Mouse (Mus musculus): ENCODE results near the gene Ift122. TPM values are rescaled to one million over a fixed set of nuclear protein-coding genes. Genes with fewer than 3 reads are reported as not detected.

Ift122 gene
- total RNA-seq, 2 experiments from 2014 or later, result 16.3 to 16.7 TPM

Other genes starting within 250 kb of the Ift122 start
- gene Raf1, start 176.8 kb upstream of the Ift122 start, total RNA-seq (2021), result 100 to 1,000 TPM in 1 of 2 experiments, 10 to 100 TPM in 1; 97.3 to 110 TPM
- under 1 TPM in 1 of 2 experiments, not detected in 1; 0.33 TPM for gene Tmem40, start 91.1 kb upstream of the Ift122 start, total RNA-seq (2021)
- 10 to 100 TPM; 10.4 to 12.7 TPM for gene Cand2, start 78.9 kb upstream of the Ift122 start, total RNA-seq (2021)
- gene Rpl32, start 44.7 kb upstream of the Ift122 start, total RNA-seq (2021), result 1,000 to 10,000 TPM; 1,143 to 1,221 TPM
- gene Efcab12, start 15.1 kb upstream of the Ift122 start, total RNA-seq (2021), result under 1 TPM; 0.36 to 0.86 TPM
- 1 to 10 TPM; 2.4 to 2.6 TPM for gene Mbd4, start 99 bp upstream of the Ift122 start, total RNA-seq (2021)
- gene Rho, start 78.3 kb downstream of the Ift122 start, total RNA-seq (2021), result under 1 TPM; 0.23 to 0.59 TPM
- not detected for gene H1foo, start 91.5 kb downstream of the Ift122 start, total RNA-seq (2021)
- gene Plxnd1, start 141.5 kb downstream of the Ift122 start, total RNA-seq (2021), result 100 to 1,000 TPM; 140 to 167 TPM

All from adrenal gland, postnatal 36 days (tissue).